Mouse (Mus musculus): ENCODE data around the gene Prdm13.

Prdm13 gene

GRCm38 (mm10) chr4:21678101-21678974 is 7.4 kb downstream of the Prdm13 start:
- DNase-seq (ENCODE audit: low spot score), result no peak

- no peak for DNase-seq (ENCODE audit: low spot score)
Measured at GRCm38 (mm10) chr4:21674691-21675090, 11.1 kb downstream of the Prdm13 start.

- DNase-seq (ENCODE audit: low spot score), result no peak
Measured at GRCm38 (mm10) chr4:21674042-21674441, 11.7 kb downstream of the Prdm13 start.

GRCm38 (mm10) chr4:21665961-21666360 is 19.8 kb downstream of the Prdm13 start:
- no peak for DNase-seq (ENCODE audit: low spot score)

- no peak for DNase-seq (ENCODE audit: low spot score)
Measured at GRCm38 (mm10) chr4:21658184-21658583, 27.6 kb downstream of the Prdm13 start.

GRCm38 (mm10) chr4:21629275-21629583 is 56.5 kb downstream of the Prdm13 start:
- no peak for DNase-seq (ENCODE audit: low spot score)

- no peak for DNase-seq (ENCODE audit: low spot score)
Measured at GRCm38 (mm10) chr4:21628367-21629274, 57.1 kb downstream of the Prdm13 start.
